Mouse (Mus musculus) heart, postnatal 0 days (tissue): ENCODE results near the gene Mrps7.

Experiments
- CTCF ChIP-seq: IDR thresholded peaks from 2 replicates; pipeline ENCODE4 v1.5.1; 2016; ENCODE audit warnings: antibody characterized with exemption, control low read depth, low read depth
- EP300 ChIP-seq: IDR thresholded peaks from 2 replicates; pipeline ENCODE4 v1.6.1; 2016; ENCODE audit warnings: antibody characterized with exemption, low read depth

GRCm38 (mm10) chr11:115631505-115631890, 27.8 kb downstream of the Mrps7 start:
- TF ChIP-seq CTCF (peak; percentile 63), EP300 (no peak)
